Mouse (Mus musculus): ENCODE measurements around the gene Eif3i.

Eif3i gene

DNA sequence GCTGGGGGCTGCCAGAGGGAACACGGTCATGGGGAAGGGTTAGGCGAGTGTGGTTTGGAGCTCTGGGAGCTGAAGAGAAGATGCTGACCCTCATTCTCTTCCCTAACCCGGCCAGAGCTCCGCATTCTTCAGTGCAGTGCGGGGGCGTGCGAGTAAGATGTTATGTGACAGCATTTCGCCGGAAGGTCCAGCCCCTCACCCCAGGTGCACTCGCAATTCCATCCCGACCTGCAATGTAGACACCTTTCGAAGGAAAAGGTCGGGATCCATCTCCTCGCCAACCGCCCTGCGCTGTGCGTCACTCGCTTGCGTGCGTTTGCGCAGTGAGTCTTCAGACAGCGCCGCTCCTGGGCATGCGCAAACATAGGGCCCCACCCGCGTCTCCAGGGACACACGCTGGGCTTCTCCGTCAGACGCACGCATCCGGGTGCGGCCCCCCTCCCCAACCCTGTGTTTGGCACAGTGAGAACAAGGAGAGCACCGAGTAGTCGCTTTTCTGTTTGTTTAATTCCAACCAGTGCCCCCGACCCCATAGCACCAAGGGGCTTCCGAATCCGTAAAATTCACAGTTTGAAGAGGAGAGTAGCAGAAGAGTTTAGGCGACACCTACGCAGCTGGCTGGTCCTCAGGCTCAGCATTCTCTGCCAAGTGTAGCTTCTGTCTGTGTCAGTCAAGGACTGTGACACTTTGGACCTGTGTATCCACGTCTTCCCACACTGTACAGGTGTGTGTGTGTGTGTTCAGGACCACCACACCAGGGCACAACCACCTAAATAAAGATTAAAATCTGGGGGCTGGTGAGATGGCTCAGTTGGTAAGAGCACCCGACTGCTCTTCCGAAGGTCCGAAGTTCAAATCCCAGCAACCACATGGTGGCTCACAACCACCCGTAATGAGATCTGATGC lies 18.6 kb upstream of the Eif3i start, which contains the start of gene Iqcc:
Iqcc (minus strand) TSS at position 314 of the 906 bp plus-strand sequence.
- DNase-seq (ENCODE audit: low read depth, low spot score), result peak; percentile 94

DNA sequence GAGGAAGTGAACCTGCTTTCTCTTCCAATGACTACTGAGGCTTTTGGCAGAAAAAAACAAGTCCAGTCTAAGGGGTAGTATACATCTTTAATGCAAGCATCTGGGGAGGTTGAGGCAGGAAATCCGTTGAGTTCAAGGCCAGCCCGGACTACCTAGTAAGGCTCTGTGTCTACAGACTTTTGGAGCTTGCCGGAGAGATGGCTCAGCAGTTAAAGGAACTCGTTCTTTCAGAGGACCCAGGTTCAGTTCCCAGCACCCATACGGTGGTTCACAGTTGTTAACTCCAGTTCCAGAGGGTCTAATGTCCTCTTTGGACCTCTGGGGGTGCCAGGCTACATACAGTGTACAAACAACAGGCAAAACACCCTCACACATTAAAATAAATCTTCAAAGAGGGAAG lies 17.6 kb upstream of the Eif3i start:
- DNase-seq (ENCODE audit: low read depth, low spot score), result no peak

DNA sequence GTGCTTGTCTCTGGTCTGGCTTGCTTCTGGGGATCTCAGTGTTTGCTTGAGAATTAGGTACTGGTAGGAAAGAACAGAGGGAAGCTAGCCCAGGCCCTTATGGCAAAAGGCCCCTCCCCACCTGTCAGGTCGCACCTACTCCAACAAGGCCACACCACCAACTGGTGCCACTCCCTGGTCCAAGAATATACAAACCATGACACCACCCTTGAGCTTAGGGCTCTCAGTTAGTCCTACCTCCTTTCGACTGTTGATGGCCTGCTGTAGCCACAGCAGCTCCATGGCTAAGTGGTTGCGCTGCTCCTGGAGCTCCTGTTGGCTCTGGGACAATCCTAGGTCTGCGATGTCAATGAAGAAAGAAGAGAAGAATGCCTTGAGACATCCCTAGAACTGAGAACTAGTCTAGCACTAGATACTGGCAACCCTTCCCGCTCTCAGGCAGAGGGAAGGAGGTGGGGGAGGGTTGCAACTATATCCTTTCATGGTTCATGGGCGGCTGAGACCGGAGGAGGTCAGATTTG lies 16.7 kb upstream of the Eif3i start:
- no peak for DNase-seq (ENCODE audit: low read depth, low spot score)

DNA sequence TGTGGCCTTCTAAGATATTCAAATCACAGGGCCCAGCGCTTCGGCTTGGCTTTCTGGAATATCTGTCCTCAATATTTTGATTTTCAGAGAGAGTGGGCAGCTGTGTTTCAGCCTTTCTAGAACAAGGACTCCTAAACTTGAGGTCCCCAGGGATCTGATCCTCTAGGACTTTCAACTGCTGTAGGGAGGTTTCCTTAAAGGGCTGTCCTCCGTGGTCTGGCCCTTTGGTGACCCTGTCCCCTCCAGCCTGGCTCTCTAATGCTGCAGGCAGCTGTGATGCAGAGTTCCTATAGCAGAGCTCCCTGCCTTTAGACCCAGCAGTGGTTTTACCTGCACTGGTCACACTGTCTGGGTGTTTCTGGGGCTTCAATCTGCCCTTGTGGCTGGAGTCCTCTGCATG lies 16.2 kb upstream of the Eif3i start:
- DNase-seq (ENCODE audit: low read depth, low spot score), result no peak

DNA sequence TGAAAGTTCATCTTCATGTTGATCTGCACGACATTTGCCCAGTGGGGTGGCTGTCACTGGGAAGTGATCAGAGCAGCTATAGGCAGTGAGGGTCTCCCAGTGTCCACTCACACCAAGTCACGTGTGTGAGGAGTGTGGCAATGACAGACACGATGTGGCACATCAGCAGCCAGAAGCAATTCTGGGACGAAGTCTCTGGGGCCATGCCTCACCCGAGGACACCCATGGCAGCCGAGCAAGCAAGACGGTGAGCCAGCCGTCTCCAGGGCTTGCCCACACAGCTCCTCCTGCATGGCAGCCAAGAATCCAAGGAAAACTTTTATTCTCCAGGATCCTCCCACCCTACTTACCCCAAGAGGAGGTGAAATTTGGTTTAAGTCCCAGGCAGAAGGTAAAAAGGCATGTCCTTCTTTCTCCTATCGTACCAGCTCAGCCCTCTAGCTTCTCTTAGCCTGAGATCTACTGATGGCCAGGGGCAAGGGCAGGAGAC lies 15.4 kb upstream of the Eif3i start:
- no peak for DNase-seq (ENCODE audit: low read depth, low spot score)

DNA sequence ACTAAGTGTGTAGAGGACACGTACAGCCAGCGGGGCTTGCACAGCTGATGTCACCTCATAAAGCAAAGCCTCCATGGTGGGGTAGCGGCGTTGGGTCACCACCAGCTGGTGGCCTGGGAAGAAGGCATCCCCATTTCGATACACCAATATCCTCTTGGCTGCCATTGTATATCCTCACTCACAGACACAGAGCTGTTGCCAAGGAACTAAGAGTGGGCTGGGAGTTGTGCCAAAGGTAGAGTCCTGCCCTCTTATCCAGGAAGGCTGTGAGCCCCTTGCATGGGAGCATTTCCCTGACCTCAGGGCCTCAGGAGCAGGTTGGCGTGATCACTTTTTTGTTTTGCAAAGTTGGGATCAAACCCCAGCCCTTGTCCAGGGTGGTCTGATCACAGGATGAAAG lies 13.6 kb upstream of the Eif3i start, which contains the start of gene Dcdc2b:
Dcdc2b (minus strand) TSS at position 165 of the 400 bp plus-strand sequence.
- DNase-seq (ENCODE audit: low read depth, low spot score), result peak; percentile 50

DNA sequence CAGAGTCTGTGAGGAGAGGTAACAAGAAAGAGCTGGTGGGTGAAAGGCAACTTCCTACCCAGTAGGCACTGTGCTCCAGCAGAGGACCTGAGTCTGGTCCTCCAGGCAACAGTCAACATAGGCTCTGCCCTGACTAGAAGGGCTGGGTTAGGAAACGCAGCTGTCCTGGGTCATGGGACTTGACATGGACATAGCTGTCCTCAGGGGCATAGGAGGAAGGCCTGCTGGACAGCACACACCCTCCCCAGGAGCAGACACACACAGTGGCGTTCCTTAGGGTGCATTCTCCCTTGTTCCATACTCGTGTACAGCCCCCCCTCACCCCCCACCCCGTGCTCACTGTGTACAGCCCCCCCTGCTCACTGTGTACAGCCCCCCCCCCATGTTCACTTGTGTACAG lies 10.0 kb upstream of the Eif3i start:
- DNase-seq (ENCODE audit: low read depth, low spot score), result no peak

DNA sequence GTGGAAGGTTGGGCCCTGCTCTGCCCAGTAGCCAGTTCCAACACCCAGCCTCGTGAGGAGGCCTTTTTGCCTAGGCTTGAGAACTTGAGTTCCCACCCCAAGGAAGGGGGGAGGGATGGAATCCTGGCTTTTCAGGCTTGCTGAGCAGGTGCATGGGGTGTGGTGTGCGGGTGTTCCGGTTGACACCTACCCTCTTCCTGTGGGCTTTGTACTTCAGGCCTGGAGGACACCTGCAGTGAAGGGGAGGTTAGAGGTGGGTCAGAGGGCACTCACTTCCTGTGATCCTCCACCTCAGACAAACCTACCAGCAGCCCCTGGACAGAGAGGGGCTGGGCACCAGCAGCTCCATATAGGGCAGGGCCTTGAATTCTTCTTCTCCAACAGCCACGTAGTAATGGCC lies 9.6 kb upstream of the Eif3i start:
- peak; percentile 96 for DNase-seq (ENCODE audit: low read depth, low spot score)

DNA sequence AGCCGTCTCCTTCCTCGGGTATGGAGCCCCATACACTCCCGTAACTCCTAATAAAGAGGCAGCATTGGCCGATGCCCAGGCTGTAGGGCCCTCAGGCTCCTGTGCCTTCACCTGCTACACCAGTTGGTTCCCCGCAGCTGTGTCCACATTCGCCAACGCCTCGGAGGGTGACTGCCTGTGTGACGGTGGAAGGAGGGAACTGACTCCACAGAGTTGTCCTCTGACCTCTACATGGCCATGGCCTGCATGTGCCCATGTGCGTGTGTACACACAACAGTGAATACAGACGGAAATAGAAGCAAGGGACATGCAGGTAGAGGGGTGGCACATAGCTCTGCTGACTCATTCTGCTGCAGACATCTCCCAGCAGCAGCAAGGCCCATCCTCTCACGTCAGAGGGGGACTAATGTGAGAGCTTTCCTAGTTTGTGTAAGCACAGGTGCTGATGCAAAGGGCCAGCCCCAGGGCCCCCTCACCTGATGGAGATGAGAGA lies 8.7 kb upstream of the Eif3i start:
- DNase-seq (ENCODE audit: low read depth, low spot score), result no peak

DNA sequence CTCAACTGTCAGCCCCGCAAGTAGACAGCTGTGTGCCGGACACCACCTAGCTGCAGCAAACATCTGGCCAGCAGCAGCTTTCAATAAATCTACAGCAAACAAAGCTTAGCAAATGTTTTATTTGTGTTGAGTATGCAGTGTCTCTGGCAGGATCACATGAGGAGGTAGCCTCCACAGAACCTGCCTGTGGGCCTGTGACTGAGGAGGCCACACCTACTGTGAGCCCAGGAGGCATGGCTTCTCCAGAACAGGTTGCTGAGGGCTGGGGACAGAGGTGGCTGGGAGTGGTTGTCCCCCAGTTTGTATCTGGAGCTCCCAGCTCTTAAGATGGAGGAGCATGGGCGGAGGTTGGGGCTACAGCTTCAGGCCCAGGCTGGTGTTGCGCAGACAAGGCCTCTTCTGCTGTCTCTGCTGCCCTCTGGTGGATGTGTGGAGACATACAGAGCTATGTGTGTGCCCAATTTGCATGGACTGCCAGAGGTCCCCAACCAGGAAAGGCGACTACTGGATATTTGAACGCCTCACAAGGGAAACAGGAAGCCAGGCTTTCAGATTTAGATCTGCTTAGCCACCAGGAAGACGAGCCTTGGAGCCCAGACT lies 8.1 kb upstream of the Eif3i start:
- DNase-seq (ENCODE audit: low read depth, low spot score), result peak; percentile 95

DNA sequence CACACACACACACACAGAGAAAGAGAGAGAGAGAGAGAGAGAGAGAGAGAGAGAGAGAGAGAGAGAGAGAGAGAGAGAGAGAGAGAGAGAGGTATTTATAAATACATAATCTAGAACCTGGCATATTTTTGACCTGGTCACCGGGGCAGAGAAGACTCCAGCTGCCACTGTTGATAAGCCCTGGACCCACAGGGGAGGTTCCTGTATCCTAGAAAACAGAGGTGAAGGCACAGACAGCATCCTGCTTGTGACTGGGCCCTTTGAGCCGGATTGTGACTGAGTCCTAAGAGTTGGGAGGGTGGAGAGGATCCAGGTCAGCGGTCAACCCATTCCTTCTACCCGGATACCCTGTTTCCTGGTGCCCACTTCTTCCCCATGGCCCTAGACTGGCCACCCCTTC lies 11.6 kb downstream of the Eif3i start:
- no peak for DNase-seq (ENCODE audit: low read depth, low spot score)

DNA sequence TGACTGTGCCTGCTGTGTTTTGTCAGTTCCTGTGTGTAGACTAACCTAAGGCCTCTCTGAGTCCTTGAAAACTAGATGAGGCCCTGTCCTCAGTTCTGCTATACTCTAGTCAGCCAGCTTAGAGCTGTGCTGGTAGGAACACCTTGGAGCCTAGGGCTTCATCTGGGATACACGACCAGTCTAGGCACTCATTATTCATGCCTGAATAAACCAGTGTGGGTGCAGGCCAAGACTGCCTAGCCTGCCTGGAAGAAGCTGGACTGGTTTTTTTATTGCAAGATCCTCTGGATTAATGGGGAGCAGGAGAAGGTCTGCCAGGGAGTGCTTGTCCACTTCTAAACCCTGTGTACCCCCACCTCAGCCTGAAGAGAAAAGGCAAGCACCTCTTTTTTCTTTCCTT lies 13.5 kb downstream of the Eif3i start:
- DNase-seq (ENCODE audit: low read depth, low spot score), result no peak

DNA sequence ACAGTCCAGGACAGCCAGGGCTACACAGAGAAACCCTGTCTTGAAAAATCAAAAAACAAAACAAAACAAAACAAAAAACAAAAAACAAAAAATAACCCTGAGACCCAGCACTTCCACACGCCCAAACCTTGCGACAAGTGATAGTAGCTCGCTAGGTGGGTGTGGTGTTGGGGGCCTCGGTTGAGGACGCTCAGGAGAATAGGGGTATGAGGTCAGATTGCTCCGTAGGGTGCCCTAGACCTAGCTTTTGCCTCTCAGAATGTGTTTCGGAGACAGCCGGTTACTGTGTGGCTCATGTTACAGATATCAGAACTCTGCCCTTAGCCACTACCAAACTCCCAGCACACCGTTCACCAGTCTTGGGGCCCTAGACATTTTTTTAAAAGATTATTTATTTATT lies 14.7 kb downstream of the Eif3i start:
- DNase-seq (ENCODE audit: low read depth, low spot score), result no peak

DNA sequence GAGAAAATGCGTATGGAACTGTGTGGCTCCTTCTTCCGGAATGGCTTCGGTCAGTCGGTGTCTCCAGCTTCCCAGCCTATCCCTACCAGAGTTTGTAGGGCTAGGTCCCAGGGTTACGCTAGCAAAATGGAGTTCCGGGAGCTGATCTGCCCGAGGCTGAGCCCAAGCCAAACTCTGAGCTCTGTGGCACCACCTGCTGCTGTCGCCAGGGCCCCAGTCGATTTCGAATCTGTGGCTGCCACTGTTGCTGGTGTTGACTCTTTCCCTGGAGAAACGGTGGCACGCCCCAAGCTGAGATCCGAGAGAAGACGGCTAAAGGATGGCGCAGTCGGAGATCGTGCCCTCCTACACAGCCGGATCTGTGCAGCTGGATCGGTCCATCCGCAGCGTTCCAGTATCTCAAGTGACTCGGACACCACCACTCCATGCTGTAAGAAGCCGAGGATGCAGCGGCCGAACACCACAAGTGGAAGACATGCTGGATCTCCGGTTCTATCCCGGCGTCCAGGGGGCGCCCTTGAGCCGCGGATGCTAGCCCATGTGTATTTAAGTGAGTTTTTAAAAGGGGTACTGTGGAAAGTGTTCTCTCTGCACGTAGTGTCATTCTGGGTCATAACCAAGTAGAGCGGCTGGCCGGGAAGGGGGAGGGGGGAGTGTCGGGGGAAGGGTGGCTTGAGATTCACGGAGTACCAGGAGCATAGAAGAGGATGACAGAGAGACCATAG lies 15.4 kb downstream of the Eif3i start:
- DNase-seq (ENCODE audit: low read depth, low spot score), result peak; percentile 92

DNA sequence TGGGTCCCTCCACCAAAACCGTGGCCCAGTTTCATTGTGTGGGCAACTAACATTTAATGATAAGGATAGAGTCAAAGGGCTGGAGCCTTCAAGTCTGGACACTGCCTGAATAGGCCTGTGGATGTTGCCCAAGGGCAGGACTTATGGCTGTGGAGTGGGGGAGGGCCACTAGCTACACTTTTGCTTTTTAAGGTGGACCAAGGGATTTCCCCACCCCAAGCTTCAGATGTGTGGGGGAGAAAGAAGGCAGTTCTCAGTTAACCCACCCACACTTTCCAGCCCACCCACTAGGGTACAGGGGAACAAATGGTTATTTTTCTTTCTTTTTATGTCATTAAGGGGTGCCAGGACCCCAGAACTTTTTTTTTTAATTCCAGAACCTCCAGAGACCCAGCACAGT lies 16.1 kb downstream of the Eif3i start:
- no peak for DNase-seq (ENCODE audit: low read depth, low spot score)

DNA sequence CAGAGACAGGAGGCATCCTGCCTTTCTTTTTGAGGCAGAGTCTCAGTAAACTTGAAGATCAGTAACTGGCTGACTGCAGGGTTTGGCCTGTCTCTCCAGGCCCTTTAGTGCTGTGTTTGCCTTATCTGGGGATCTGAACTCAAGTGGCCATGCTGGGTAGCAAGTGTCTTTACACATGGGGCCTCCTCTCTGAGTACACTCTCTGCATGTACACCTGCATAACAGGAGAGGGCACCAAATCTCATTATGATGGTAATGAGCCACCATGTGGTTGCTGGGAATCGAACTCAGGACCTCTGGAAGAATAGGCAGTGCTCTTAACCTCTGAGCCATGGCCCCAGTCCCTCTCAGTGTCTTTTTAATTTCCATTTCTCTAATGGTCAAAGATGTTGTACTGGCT lies 18.2 kb downstream of the Eif3i start:
- peak; percentile 83 for DNase-seq (ENCODE audit: low read depth, low spot score)

DNA sequence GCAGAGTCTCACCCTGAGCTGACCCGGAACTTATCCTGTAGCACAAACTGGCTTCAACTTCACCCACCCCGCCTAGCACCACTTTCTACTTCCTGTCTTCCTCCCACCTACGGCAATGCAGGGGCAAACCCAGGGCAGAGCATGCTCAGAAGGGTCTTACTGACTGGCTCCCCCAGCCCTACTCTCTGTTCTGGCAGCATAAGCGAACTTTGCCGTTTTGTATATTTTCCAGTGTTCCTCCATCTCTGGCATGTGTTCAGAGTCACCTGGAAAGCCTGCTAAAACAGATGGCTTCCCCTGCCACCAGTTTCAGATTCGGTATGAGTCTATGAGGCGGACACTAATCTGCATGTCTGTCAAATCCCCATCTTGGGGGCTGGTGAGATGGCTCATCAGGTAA lies 20.1 kb downstream of the Eif3i start:
- peak; percentile 85 for DNase-seq (ENCODE audit: low read depth, low spot score)

DNA sequence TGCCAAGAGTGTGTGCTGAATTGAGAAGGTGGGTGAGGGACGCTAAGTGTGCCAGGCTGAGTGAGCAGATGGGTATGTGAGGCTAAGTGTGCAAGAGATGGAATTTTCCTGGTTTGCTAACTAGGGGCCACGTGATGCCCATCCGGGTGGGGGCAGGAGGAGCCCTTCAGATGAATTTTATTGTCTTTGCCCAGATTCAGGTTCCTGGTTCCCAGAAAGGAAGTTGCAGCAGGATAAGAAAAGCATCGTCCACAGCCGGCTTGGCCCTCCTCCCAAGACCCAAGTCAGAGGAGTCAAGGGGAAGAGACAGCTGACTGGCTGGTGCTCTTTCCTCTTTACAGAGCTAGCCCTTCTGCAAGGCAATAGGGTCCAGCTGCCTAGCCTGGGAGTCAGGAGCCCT lies 22.0 kb downstream of the Eif3i start, which contains the start of gene Fam167b:
Fam167b (minus strand) TSS at position 84 of the 400 bp plus-strand sequence.
- no peak for DNase-seq (ENCODE audit: low read depth, low spot score)

DNA sequence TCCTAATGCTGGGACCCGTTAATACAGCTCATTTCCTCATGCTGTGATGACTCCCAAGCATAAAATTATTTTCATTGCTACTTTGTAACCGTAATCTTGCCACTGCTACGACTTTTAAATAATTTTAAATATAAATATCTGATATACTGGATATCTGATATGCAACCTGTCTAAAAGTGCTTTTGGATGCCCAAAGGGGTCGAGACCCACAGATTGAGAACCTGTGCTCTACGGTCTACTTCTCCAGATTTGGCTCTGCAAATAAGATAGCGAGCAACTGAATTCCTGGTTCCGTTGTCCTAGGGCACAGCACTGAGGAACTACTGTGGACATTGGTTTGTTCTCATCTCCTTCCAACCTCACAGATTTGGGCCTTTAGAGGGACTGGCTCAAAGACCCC lies 22.8 kb downstream of the Eif3i start:
- DNase-seq (ENCODE audit: low read depth, low spot score), result no peak

DNA sequence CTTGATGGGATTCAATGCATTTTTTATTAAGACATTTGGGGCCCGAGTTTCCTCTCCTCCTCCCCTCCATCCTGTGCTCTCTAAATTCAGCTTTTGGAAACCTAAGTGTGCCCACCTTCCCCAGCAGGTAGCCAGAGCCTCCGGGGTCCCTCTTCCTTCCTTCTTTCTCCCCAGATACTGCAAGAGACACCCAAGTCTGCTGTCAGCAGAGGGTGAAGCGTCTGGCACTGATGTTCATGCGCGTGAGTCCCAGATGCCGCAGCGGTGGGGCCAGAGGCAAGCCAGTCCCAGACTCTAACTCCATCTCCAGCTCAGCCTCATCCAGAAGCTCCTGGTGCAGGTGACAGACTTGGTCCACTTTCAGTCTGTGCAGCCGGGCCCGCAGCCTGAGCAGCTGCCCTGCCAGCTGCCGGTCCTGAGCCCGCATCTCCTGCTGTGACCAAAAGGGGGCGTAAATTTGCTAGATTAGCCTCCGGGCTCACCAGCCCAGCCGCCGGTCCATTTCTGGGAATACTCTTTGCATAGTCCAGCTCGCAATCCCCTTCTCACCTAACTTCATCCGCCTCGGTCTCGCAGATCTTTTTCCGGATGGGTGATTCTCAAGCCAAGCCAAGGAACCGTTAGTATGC lies 23.5 kb downstream of the Eif3i start:
- peak; percentile 63 for DNase-seq (ENCODE audit: low read depth, low spot score)

DNA sequence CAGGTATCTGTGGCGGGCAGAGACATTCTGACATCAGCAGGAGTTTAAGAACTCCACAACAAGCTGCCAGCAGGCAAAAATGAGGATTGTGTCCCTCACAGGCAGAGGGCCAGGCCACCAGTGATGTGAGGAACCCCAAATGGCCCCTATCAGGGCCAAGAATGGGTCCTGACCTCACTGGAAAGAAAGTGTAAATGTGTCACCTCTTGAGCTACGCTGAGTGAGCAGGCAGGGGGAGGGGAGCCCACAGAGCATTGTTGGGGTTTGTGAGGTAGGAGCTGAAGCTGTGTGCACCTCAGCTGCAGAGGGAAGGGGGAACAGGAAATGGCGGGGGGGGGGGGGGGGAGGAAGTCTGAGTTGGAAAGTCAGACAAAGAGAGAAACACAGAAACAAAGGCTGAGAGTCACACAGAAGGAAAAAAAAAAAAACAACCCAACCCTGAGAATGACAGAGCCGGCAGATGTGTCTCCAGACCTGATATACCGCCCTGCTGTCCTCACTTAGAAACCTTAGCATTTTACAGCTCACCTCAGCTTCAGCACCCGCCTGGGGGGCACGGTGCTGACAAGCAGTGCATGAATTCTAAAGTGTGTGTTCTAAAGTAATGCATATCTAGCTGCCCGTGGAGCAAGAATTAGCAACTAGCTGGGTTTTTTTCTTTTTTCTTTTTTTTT lies 25.1 kb downstream of the Eif3i start:
- no peak for DNase-seq (ENCODE audit: low read depth, low spot score)
